Mouse (Mus musculus) R1 (cell line): ENCODE measurements around the gene Birc2.
A peak's percentile ranks its signal among the peaks of the same experiment; 100 is the strongest.

ENCODE experiments used
- DNase-seq: peaks from one replicate; pipeline ENCODE4 v3.0.0-alpha.2; 2018; ENCODE audit warnings: low read depth, low spot score

Birc2 gene

DNA sequence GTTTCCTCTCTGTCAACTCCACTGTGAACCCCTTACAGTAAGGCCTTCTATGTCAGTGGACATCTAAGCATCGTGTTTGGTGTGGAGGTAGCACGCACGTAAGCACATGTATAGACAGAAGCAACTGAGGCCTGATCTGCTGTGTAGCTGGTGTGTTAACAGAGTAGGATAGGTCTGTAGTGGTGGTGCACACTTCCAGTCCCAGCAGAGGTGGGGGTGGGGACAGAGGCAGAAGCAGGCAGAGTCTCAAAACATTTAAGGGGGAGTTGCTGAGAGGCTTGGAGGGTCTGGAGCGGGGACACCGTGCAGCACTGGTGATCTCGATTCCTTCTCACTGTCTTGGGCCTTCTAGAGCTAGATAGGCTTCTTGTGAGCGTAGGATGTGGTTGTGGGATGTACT is 50.8 kb downstream of the Birc2 start:
- no peak for DNase-seq

DNA sequence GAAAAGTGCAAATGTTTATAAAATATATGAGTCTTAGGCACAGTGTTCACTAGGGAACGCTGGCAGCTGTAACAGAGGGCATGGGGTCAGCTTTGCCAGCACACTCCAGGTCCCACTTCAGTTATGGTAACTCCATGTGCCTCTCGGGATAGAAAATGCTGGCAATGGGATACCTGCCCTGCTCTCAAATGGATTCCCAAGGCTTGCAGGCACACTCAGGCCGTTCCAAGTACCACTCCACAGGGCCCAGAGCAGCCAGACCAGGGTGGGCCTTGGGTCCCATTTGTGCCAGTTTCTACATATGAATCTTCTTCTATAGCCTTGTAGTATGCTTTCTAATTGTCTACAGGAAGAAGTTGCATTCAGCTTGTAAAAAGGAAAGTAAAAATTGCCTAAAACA is 51.5 kb downstream of the Birc2 start:
- DNase-seq, result no peak

DNA sequence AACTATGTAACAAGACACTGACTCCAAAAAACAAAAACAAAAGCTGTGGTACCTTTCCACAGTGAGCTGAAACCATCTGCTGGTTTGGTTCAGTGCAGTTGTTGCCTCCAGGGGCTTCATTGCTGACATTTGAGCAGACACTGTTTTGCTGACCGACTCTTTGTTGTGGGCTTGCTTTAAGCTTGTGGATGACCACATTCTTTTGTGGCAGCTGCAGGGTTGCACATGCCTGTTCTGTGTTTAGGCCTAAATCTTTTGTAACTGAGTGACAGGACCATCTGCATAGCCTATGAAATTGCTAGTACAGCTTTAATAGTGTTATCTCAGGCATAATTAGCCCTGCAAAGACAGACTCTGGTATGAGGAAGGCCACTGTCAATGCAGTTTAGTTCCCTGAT is 52.2 kb downstream of the Birc2 start:
- no peak for DNase-seq

DNA sequence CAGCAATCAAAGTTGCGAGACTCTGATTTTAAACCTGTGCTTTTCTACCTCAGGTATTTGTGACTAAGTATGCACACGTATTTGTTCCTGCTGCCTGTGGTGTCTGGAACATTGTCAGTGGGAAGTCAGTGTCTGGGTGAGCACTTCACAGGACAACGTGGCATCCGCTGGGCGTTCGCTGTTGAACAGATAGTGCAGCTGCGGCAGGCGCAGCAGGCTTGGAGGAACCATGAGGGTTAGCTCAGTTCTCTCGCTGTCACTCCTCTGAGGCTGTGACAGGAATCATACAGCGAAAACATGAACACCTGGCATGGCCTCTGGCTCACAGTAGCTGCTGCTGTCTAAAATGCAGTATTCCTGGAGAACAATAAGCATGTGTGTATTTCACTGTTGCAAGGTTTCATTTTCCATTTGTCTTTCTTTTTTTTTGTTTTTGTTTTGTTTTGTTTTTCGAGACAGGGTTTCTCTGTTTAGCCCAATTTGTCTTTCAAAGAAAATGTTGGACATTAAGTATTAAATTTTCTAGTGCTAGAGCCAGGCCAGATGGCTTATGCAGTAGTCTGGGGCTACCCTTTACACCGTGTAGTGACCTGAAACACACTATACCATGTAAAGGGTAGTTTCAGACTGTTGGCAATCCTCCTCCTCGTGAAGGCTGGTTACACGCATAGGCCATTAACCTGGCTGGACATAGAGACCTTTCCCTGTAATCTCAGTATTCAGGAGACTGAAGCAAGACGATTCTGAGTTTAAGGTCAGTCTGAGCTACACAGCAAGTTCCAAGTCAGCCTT is 52.8 kb downstream of the Birc2 start:
- no peak for DNase-seq

DNA sequence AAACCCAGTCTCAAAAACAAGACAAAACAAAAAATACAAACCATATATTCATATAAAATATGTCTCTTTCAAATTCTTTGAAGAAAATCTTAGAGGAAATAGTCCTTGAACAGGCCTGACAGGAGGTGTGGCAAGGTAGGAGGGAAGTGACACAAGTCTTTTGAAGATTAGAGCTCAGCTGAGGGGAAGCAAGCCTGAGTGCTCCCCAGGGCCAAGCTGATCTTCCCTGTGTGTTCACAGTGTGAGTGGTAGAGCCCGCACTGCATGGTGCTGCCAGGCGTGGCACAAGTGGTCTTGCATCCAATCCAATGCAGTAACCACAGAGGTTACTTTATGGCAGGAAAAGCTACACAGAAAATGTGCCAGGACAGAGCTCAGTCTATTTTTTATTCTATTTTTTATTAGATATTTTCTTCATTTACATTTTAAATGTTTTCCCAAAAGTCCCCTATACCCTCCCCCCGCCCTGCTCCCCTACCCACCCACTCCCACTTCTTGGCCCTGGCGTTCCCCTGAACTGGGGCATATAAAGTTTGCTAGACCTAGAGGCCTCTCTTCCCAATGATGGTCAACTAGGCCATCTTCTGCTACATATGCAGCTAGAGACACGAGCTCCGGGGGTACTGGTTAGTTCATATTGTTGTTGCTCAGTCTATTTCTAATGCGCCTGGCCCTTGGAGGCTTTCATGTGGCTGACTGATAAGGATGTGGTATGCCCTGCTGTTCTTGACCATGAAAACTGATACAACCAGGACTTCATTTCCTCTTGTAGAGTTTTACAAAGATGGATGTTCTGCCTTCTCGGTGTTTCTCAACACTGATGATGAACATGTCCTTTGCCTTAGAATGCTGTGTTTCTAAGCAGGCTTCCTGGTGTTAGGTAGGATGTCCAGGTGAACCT is 56.4 kb downstream of the Birc2 start:
- no peak for DNase-seq

DNA sequence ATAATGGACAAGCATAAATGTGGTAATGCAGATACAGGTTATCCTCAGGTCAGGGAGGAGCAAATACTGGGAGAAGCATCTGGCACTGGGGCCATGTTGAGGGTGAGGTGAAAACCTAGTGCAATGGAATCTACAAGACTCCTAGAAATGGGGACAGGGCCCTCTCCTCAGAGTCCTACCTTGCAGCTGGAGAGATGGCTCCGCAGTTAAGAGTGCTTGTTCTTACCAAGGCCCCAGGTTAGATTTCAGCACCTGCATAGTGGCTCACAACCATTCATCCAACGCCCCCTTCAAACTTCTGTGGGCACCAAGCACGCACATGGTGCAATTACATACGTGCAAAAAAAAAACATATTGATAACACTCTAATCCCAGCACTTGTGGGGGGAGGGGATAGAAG is 57.1 kb downstream of the Birc2 start:
- DNase-seq, result no peak

DNA sequence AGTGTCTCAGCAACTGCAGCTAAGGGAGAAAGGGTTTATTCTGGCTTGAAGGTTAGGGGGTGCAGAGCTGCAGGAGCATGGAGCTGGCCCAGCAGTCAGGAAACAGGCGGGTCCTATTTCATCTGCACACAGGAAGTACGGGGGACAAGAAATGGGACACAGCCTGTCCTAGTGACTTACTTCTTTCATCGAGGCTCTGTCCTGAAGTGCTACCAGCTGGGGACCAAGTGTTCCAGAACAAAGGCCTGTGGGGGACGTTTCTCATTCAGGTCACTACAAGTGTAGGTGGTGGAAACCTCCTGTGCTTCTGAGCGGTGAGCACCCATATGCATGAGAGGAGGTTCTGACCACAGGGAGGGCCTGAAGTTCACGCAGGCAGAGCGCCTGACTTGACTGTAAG is 58.1 kb downstream of the Birc2 start:
- peak; percentile 45 for DNase-seq

DNA sequence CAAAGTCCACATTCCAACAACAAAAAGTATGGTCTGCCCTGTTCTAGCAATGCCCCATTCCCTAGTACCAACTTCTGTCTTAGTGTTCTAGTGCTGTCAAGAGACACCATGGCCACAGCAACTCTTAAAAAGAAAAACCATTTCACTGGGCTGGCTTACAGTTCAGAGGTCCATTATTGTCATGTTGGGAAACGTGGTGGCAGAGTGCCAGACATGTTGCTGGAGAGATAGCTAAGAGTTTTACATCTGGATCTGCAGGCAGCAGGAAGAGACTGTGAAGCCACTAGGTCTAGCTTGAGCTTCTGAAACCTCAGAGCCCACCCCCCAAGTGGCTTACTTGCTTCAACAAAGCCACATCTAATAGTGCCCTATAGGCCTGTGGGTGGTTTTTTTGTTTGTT is 59.2 kb downstream of the Birc2 start:
- DNase-seq, result no peak

DNA sequence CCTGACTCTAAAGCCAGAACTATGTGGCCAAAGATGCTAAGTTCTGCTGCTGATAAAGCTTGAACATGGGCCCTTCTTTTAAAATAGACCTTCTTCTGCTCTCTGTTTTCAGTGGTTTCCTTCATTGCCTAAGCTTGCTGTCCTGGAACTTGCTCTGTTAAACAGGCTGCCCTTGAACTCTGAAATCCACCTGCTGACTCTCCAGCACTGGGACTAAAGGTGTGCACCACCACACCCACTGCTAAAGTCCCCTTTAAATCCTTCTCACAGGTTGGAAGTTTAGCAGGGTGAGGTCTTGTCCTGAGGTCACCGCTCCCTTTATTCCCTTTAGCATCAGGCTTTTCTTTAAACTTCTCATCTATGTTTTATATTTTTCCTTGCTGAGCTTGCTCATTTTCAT is 59.9 kb downstream of the Birc2 start:
- no peak for DNase-seq

DNA sequence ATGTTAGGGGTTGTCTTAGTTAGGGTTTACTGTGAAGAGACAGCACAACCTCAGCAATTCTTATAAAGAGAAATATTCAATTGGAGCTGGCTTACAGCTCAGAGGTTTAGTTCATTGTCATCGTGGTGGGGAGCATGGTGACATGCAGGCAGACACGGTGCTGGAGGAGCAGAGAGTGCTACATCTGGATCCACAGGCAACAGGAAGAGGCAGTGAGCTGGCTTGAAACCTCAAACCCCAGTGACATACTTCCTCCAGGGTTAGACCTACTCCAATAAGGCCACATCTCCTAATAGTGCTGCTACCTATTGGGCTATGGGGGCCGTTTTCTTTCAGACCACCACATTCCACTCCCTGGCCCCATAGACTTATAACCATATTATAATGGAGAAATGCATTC is 60.9 kb downstream of the Birc2 start:
- no peak for DNase-seq

DNA sequence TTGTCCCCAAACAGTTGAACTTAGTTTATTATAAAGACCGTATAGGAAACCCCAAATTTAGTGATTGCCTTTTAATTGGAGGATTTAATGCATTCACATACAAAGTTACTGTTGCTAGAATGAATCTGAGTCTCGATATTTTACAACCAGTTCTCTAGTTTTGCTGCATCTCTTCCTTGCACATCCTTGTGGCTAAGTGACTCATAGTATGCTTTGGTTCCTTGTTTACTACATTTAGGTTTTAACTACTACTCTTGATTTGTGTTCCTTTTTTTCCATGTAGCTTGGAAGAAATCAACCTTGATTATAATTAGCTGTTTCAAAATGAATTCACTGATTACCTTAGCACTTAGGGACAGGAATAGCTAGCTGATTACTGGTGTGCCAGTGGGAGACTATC is 61.9 kb downstream of the Birc2 start:
- DNase-seq, result no peak

DNA sequence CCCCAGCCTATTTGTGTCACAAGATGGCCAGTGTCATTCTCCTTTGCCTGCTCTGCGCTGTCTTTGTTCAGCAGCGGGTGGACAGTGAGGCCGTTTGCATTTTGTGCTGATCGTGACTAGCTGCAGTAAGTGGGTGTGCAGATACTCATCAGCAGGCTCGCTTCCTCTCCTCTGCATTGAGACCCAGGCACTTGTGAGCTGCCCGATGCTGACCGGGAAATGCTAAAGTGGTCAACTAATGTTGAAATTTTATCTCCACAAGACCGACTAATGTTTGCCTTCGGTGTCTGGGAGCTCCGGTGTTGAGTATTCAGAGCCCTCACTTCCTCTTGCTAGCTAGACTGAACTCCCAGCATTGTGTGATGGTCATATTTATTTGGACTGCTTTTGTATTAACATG is 62.3 kb downstream of the Birc2 start:
- DNase-seq, result no peak

DNA sequence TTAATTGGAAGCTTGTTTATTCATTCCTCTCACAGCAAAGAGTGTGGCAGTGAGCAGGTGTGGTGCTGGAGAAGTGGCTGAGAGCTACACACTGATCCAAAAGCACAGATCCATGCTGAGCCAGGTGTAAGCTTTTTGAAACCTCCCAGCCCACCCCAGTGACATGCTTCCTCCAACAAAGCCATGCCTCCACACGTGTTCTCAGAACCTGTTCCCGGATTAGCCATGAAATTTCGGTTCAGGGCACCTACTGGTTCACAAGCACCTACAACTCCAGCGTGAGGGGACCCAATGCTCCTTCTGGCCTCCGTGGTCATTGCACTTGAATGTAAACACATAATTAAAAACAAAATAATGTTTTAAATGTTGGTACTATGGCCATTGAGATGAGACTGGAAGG is 63.2 kb downstream of the Birc2 start:
- DNase-seq, result no peak

DNA sequence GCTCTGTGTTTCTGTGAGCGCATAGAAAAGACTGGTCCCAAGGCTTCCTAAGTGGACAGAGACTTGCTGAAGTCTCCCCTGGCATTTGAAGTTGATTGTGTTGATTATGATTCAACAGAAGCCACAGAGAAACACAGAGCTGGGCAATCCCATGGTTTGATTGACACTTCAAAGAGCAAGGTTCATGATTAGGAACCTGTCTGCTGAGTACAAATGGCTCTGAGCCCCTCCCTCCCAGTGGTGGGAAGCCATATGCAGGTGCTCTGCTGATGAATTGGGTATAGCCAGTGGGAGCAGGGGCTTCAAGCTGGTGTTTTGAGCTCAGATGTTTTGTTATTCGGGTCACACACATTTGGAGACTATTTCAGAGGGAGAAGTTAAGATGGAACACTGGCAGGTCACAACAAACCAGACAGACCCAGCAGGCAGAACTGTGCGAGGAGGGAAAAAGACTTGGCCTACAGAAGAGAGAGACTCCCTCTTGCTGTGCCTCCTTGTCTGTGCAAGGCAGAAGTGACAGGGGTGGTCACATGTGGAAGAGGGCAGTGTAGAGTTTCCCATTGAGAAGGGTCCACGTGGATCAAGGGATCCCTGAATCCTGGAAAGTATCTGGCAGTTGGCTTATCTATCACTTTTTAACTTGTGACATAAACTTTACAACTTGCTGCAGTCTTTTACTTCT is 64.0 kb downstream of the Birc2 start:
- no peak for DNase-seq

DNA sequence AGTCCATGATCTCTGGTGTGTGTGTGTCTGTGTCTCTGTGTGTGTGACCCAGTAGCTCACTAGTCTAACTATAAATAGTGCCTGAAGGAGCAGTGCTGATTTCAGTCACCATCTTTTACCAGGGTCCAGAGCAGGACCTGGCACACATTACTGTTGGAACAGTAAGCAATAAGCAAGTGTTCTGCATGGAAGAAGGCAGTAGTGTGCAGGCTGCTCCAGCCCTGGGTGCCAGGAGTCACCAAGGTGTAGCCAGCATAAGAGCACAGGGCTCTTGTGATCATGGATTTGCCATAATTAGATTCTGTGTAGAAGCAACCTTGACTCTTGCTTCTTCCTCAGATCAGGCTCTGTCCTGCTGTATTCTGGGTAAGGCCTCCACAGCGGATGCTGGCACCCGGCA is 64.5 kb downstream of the Birc2 start:
- no peak for DNase-seq

DNA sequence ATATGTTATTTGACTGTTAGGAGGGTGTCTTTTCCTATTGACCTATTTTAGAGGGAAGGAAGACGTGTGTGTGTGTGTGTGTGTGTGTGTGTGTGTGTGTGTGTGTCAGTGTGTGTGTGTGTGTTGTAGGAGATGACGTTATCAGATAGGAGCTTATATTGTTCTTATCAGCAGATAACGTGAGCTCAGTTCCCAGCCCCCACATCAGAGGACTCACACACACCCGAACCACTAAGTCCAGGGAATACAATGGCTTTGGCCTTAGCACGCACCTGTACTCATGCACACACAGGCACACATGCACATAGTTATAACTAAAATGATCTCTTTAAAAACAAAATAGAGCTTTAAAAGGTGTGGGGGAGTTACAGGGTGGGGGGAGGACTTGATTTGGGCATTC is 67.4 kb downstream of the Birc2 start:
- no peak for DNase-seq

DNA sequence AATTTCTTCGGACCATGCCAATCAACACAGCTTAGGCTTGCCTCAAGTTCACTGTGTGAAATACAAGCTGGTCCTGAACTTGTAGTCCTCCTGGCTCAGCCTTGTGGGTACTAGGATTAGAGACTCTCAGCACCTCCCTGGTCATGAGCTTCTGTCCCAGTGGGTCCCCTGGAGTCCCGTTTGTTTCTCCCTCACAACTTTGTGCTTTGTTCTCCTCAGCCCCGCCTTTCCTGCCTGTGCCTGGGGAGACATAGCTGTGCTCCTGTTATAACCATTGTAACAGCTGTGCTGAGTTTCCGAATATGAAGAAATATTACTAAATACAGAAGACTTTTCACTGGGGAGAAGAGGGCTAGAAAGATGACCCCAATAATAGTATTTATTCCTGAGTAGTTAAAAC is 67.8 kb downstream of the Birc2 start:
- no peak for DNase-seq
